Mouse (Mus musculus) thymus, postnatal 25 days (tissue): Measurements from ENCODE around the gene Nol6.
"Not testable (repeated sequence)": the region's sequence is repeated elsewhere in the genome, so short reads cannot be mapped to it uniquely, and the experiment has no call there.

Source experiments
- DNase-seq: peaks from one replicate; pipeline ENCODE4 v3.0.0; 2022

The Nol6 gene

GRCm38 (mm10) chr4:41116817-41117216, 7.4 kb downstream of the Nol6 start:
- DNase-seq, result no peak

GRCm38 (mm10) chr4:41115793-41116192, 8.5 kb downstream of the Nol6 start:
- no peak for DNase-seq

- DNase-seq, result no peak
Observed at GRCm38 (mm10) chr4:41115074-41115473, 9.2 kb downstream of the Nol6 start.

GRCm38 (mm10) chr4:41114358-41115070, 9.7 kb downstream of the Nol6 start:
- DNase-seq, result no peak

GRCm38 (mm10) chr4:41108717-41109425, 15.4 kb downstream of the Nol6 start:
- no peak for DNase-seq

- DNase-seq, result no peak
Observed at GRCm38 (mm10) chr4:41107440-41107839, 16.8 kb downstream of the Nol6 start.

- no peak for DNase-seq
Observed at GRCm38 (mm10) chr4:41102901-41103300, 21.4 kb downstream of the Nol6 start.

- DNase-seq, result no peak
Observed at GRCm38 (mm10) chr4:41100986-41101385, 23.3 kb downstream of the Nol6 start.

GRCm38 (mm10) chr4:41098577-41098951, 25.7 kb downstream of the Nol6 start:
- DNase-seq, result no peak

- DNase-seq, result peak; percentile 70
Observed at GRCm38 (mm10) chr4:41097871-41098576, 26.2 kb downstream of the Nol6 start, which contains the start of gene Aqp3. TSS of gene Aqp3 (minus strand) at chr4:41098183.

- DNase-seq, result no peak
Observed at GRCm38 (mm10) chr4:41097381-41097780, 26.9 kb downstream of the Nol6 start.

- DNase-seq, result peak; percentile 14
Observed at GRCm38 (mm10) chr4:41096794-41097193, 27.5 kb downstream of the Nol6 start.

GRCm38 (mm10) chr4:41096169-41096568, 28.1 kb downstream of the Nol6 start:
- DNase-seq, result no peak

- DNase-seq, result no peak
Observed at GRCm38 (mm10) chr4:41094361-41094760, 29.9 kb downstream of the Nol6 start.

GRCm38 (mm10) chr4:41092958-41093357, 31.3 kb downstream of the Nol6 start:
- no peak for DNase-seq

GRCm38 (mm10) chr4:41091391-41091790, 32.9 kb downstream of the Nol6 start:
- DNase-seq, result no peak

- DNase-seq, result no peak
Observed at GRCm38 (mm10) chr4:41089705-41090104, 34.5 kb downstream of the Nol6 start.

GRCm38 (mm10) chr4:41089189-41089588, 35.1 kb downstream of the Nol6 start:
- DNase-seq, result no peak

GRCm38 (mm10) chr4:41087459-41088298, 36.6 kb downstream of the Nol6 start:
- DNase-seq, result no peak

GRCm38 (mm10) chr4:41086947-41087346, 37.3 kb downstream of the Nol6 start:
- no peak for DNase-seq

- DNase-seq, result no peak
Observed at GRCm38 (mm10) chr4:41084819-41085218, 39.4 kb downstream of the Nol6 start.

GRCm38 (mm10) chr4:41082803-41083202, 41.5 kb downstream of the Nol6 start:
- not testable (repeated sequence) for DNase-seq

- DNase-seq, result no peak
Observed at GRCm38 (mm10) chr4:41081733-41082132, 42.5 kb downstream of the Nol6 start.
